Mouse (Mus musculus): ENCODE data around the gene Rcsd1. TPM values are rescaled to one million over a fixed set of nuclear protein-coding genes. Genes with fewer than 3 reads are reported as not detected.

The Rcsd1 gene
- polyA plus RNA-seq, 1 experiment from 2014 or later = 15.0 TPM

- WGBS (ENCODE audit: insufficient replicate concordance) = 72% methylated on average over 6 of the region's 6 CpGs
- Histone ChIP-seq H3K27ac (ENCODE audit: low read depth) (no peak overlapping the region), H3K4me1 (ENCODE audit: insufficient read depth) (no peaks in the 10 kb centered on the region), H3K9me3 (ENCODE audit: low read length) (no peaks in the 10 kb centered on the region), H3K4me3 (ENCODE audit: low read depth, low read length) (no peak overlapping the region), H3K9ac (replicated peaks) (no peak overlapping the region), H3K36me3 (replicated peaks; ENCODE audit: insufficient read depth, low read length) (no peaks in the 10 kb centered on the region), H3K27me3 (ENCODE audit: insufficient read depth, low read length) (no peaks in the 10 kb centered on the region), H3K4me2 (ENCODE audit: low read depth, low read length) (no peak overlapping the region)
- no peak for DNase-seq
- no peak for TF ChIP-seq EP300 (IDR thresholded peaks at IDR 0.05; ENCODE audit: low read depth)
- no peak for TF ChIP-seq CTCF (IDR thresholded peaks at IDR 0.05; ENCODE audit: low read depth)
- ATAC-seq = peak; percentile 29; the same call in 1 of the 2 replicates
Measured at GRCm38 (mm10) chr1:165731553-165731952, 22.0 kb upstream of the Rcsd1 start.

GRCm38 (mm10) chr1:165730129-165730528, 20.6 kb upstream of the Rcsd1 start:
- Histone ChIP-seq H3K27ac (ENCODE audit: low read depth) (no peak overlapping the region), H3K36me3 (replicated peaks; ENCODE audit: insufficient read depth, low read length) (no peaks in the 10 kb centered on the region), H3K4me1 (ENCODE audit: insufficient read depth) (peaks cover under 1% of the 10 kb centered on the region; the same call in 1 of the 2 replicates), H3K4me3 (ENCODE audit: low read depth, low read length) (no peak overlapping the region), H3K9me3 (ENCODE audit: low read length) (no peaks in the 10 kb centered on the region), H3K9ac (replicated peaks) (no peak overlapping the region), H3K4me2 (ENCODE audit: low read depth, low read length) (no peak overlapping the region), H3K27me3 (ENCODE audit: insufficient read depth, low read length) (no peaks in the 10 kb centered on the region)
- DNase-seq (no peak), ATAC-seq (no peak)
- WGBS (ENCODE audit: insufficient replicate concordance) = 31% methylated on average over 1 of the region's 1 CpGs
- no peak for TF ChIP-seq EP300 (IDR thresholded peaks at IDR 0.05; ENCODE audit: low read depth)
- no peak for TF ChIP-seq CTCF (IDR thresholded peaks at IDR 0.05; ENCODE audit: low read depth)

GRCm38 (mm10) chr1:165728057-165728639, 18.6 kb upstream of the Rcsd1 start:
- Histone ChIP-seq H3K4me3 (ENCODE audit: low read depth, low read length) (no peak overlapping the region), H3K27me3 (ENCODE audit: insufficient read depth, low read length) (no peaks in the 10 kb centered on the region), H3K9me3 (ENCODE audit: low read length) (no peaks in the 10 kb centered on the region), H3K27ac (ENCODE audit: low read depth) (no peak overlapping the region), H3K9ac (replicated peaks) (no peak overlapping the region), H3K36me3 (replicated peaks; ENCODE audit: insufficient read depth, low read length) (no peaks in the 10 kb centered on the region), H3K4me1 (ENCODE audit: insufficient read depth) (peaks cover 8% of the 10 kb centered on the region; the same call in 1 of the 2 replicates), H3K4me2 (ENCODE audit: low read depth, low read length) (no peak overlapping the region)
- ATAC-seq = no peak
- no peak for DNase-seq
- TF ChIP-seq EP300 (IDR thresholded peaks at IDR 0.05; ENCODE audit: low read depth) (no peak), CTCF (IDR thresholded peaks at IDR 0.05; ENCODE audit: low read depth) (no peak)
- 74% methylated on average over 3 of the region's 3 CpGs for WGBS (ENCODE audit: insufficient replicate concordance)

- Histone ChIP-seq H3K27ac (ENCODE audit: low read depth) (no peak overlapping the region), H3K4me2 (ENCODE audit: low read depth, low read length) (no peak overlapping the region), H3K36me3 (replicated peaks; ENCODE audit: insufficient read depth, low read length) (no peaks in the 10 kb centered on the region), H3K9ac (replicated peaks) (no peak overlapping the region), H3K9me3 (ENCODE audit: low read length) (no peaks in the 10 kb centered on the region), H3K4me1 (ENCODE audit: insufficient read depth) (peaks cover 8% of the 10 kb centered on the region; the same call in 1 of the 2 replicates), H3K4me3 (ENCODE audit: low read depth, low read length) (no peak overlapping the region), H3K27me3 (ENCODE audit: insufficient read depth, low read length) (no peaks in the 10 kb centered on the region)
- ATAC-seq (no peak), DNase-seq (no peak)
- TF ChIP-seq CTCF (IDR thresholded peaks at IDR 0.05; ENCODE audit: low read depth) (no peak), EP300 (IDR thresholded peaks at IDR 0.05; ENCODE audit: low read depth) (no peak)
- whole genome bisulfite sequencing (ENCODE audit: insufficient replicate concordance) = 37% methylated on average over 1 of the region's 1 CpGs
Measured at GRCm38 (mm10) chr1:165726986-165727385, 17.4 kb upstream of the Rcsd1 start.

GRCm38 (mm10) chr1:165725039-165725644, 15.6 kb upstream of the Rcsd1 start:
- Histone ChIP-seq H3K4me3 (ENCODE audit: low read depth, low read length) (no peak overlapping the region), H3K27me3 (ENCODE audit: insufficient read depth, low read length) (no peaks in the 10 kb centered on the region), H3K4me1 (ENCODE audit: insufficient read depth) (peaks cover 8% of the 10 kb centered on the region; the same call in 1 of the 2 replicates), H3K27ac (ENCODE audit: low read depth) (0 out of 2 replicates have a peak overlapping the region, but pooled peaks have one; percentile 11), H3K36me3 (replicated peaks; ENCODE audit: insufficient read depth, low read length) (no peaks in the 10 kb centered on the region), H3K4me2 (ENCODE audit: low read depth, low read length) (no peak overlapping the region), H3K9me3 (ENCODE audit: low read length) (no peaks in the 10 kb centered on the region), H3K9ac (replicated peaks) (no peak overlapping the region)
- DNase-seq (no peak), ATAC-seq (no peak)
- TF ChIP-seq CTCF (IDR thresholded peaks at IDR 0.05; ENCODE audit: low read depth) (no peak), EP300 (IDR thresholded peaks at IDR 0.05; ENCODE audit: low read depth) (no peak)
- 65% methylated on average over 4 of the region's 4 CpGs for WGBS (ENCODE audit: insufficient replicate concordance)

- Histone ChIP-seq H3K4me3 (ENCODE audit: low read depth, low read length) (no peak overlapping the region), H3K36me3 (replicated peaks; ENCODE audit: insufficient read depth, low read length) (no peaks in the 10 kb centered on the region), H3K4me2 (ENCODE audit: low read depth, low read length) (no peak overlapping the region), H3K4me1 (ENCODE audit: insufficient read depth) (peaks cover 8% of the 10 kb centered on the region; the same call in 1 of the 2 replicates), H3K27ac (ENCODE audit: low read depth) (peak overlapping the region; percentile 36; the same call in 1 of the 2 replicates), H3K9ac (replicated peaks) (no peak overlapping the region), H3K9me3 (ENCODE audit: low read length) (no peaks in the 10 kb centered on the region), H3K27me3 (ENCODE audit: insufficient read depth, low read length) (no peaks in the 10 kb centered on the region)
- TF ChIP-seq CTCF (IDR thresholded peaks at IDR 0.05; ENCODE audit: low read depth) (peak; percentile 25; the same call in 1 of the 2 replicates), EP300 (IDR thresholded peaks at IDR 0.05; ENCODE audit: low read depth) (no peak)
- DNase-seq (no peak), ATAC-seq (no peak)
- WGBS (ENCODE audit: insufficient replicate concordance) = 39% methylated on average over 11 of the region's 11 CpGs
Measured at GRCm38 (mm10) chr1:165724219-165725033, 14.9 kb upstream of the Rcsd1 start.

All from liver, postnatal 0 days (tissue).